Mouse (Mus musculus) forelimb bud, embryonic 11.5 days (tissue): ENCODE results near the gene Npdc1.
"Not testable (repeated sequence)": the region's sequence is repeated elsewhere in the genome, so short reads cannot be mapped to it uniquely, and the experiment has no call there.

ENCODE experiments used
- DNase-seq: peaks from one replicate; pipeline ENCODE4 v3.0.0-alpha.2; 2012; ENCODE audit warnings: low read depth, low spot score

Npdc1 gene

GRCm38 (mm10) chr2:25395721-25396596, 3.2 kb upstream of the Npdc1 start, which contains the start of gene Entpd2:
Gene Entpd2, plus strand, starts transcription at chr2:25395874.
- no peak for DNase-seq

DNA sequence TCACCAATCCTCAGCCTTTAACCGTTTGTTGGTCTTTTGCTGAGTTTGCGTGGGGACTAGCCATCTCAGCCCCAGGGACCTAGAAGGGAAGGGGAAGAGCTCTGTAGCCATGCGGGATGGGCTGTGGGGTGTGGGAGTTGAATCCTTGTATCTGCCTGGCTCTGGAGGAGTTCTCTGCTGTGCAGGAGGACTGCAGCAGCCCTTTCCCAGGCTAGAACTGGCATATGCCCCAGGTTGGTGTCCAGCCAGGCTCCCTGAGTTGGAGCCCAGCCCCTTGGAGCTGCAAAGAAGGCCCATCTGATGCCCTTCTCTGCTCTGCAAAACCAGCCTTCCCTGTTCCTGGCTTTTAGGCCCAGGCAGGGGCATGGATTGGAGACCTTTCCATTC, 2.6 kb upstream of the Npdc1 start:
- no peak for DNase-seq

DNA sequence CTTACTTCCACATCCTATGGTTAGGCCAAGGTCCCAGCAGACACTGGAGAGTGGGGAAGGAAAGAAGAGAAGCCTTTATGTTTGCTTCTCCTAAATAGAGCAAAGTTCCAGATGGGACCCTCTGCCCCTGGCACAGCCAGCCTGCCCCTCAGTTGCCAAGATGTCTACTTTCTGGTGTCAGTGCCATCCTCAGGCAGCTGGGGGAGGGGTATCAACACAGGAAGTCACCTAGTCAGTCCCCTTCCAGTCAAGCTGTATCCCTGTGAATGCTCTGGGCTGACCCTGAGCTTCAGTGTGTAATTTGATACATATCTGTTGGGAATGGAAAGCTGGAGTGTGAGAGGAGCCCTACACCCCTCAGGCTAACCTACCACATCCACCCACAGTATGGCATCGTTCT, 2.1 kb upstream of the Npdc1 start:
- no peak for DNase-seq

DNA sequence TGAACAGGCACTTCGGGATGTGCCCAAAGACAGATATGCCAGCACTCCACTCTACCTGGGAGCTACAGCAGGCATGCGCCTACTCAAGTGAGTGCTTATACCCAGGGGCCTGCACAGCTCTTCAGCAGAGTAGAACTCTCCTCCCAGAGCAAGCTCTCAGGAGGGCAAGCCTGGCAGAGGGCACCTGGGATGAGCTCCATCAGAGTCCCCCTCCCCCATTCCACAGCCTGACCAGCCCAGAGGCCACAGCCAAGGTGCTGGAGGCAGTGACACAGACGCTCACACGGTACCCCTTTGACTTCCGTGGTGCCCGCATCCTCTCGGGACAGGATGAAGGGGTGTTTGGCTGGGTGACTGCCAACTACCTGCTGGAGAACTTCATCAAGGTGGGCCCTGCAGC, 1.1 kb upstream of the Npdc1 start:
- DNase-seq = no peak

- DNase-seq = no peak
Measured at GRCm38 (mm10) chr2:25400291-25400690, 1.1 kb downstream of the Npdc1 start.

DNA sequence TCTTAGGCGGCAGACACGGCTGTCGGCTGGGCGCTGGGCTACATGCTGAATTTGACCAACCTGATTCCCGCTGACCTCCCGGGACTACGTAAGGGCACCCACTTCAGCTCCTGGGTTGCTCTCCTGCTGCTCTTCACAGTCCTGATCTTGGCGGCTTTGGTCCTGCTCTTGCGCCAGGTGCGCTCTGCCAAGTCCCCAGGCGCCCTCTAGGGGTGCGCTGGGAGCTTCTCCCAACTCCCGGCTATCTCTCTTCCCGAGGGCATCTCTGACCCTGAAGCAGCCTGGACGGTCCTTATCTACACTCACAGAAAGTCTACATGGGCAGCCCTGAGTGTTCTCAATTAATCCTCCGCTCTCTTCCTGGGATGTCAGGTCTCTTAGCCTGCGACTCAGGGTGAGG, 1.6 kb downstream of the Npdc1 start:
- peak; percentile 16 for DNase-seq

DNA sequence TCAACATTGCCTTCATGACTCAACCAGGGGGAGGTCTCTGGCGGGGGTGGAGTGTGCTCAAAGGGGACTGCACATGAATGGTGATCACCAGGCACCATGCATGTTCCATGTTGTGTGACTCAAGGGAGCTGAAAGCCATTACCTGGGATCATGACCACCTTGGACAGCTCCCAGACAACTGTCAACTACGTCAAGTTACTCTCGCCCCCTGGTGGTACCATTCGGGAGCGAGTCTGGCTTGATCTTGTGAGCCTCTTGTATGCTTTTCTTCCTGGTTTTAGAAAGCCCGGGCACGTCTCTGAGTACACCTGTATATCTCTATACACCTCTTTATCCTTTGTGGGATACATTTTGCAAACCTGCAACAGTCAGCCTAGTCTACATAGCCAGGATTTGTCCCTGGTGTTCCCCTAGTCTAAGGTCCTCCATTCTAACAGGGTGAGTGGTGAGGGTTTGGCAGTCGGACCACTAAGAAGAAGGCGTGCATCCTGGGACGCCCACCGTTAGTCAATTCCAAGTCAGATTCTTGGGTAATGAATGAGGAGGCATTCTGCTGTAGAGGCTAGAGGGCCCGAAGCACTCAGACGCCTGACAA, 3.3 kb downstream of the Npdc1 start:
- peak; percentile 92 for DNase-seq

DNA sequence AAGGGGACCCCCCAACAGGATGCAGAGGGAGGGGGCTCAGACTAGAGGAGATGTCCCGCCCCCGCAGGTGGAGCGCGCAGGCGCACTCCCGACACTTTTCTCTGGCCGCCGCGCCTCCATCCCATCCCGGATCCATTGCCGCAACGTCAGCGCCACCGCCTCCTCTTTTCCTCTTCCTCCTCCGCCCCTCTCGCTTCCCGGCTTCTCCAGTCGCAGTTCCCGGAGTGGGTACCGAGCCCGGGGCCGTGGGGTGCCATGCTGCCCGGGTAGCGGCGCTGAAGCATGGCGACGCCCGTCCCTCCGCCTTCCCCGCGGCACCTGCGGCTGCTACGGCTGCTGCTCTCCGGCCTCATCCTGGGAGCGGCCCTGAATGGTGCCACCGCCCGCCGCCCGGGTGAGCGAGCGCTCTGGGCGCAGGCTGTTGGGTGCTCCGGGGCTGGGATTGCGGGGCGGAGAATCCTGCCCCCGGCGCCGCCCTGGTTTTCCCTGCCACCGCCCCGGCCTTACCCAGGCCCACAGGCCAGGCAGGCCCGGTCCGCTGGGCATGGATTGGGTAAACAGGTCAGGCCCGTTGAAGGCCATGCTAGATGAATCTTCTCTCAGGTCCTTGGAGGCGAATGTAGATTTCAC, 3.9 kb downstream of the Npdc1 start:
- no peak for DNase-seq

DNA sequence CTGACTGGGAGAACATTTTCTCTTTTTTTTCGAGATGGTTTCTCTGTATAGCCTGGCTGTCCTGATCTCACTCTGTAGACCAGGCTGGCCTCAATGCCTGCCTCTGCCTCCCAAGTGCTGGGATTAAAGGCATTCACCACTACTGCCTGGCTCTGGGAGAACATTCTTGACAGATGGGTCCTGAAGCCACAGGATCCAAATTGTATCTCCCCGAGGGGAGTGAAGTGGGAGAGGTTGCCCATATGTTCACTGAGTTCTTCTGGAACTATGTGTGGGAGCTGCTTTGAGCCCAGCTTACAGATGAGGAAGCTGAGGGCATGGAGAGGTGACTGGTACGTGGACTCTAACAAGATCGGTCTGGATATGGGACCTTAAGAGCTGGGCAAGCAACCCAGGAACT, 4.8 kb downstream of the Npdc1 start:
- DNase-seq = no peak

DNA sequence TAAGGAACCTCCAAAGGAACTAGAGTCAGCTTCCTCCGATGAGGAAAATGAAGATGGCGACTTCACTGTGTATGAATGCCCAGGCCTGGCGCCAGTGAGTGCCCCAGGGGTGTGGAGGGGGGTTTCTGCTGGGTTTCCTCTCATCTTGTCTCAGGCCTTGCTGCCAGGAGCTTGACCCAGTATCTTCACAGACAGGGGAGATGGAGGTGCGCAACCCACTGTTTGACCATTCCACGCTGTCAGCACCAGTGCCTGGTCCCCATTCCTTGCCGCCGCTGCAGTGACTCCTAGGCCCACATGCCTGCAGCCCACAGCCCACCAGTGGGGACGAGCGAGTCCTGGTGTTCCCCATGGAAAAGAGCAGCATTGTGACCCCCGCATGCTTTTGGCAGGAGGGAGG, 9.8 kb downstream of the Npdc1 start:
- no peak for DNase-seq

GRCm38 (mm10) chr2:25413436-25413835, 14.3 kb downstream of the Npdc1 start:
- not testable (repeated sequence) for DNase-seq

DNA sequence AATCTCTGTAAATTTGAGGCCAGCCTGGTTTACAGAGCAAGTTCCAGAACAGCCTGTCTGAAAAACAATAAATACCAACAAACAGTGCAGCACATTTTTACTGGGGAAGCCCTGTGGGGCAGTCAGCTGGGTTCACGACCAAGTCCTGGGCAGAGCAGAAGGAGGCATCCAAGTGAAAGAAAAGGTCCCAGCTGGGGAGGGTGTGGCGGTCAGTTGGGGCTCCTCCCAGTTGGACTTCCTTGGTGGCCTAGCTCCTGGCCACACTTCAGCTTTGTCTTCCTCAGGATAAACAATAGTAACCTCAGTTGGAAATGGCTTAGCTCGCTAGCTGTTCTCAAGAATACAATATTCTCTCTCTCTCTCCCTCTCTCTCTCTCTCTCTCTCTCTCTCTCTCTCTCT, 18.3 kb downstream of the Npdc1 start:
- DNase-seq = no peak

DNA sequence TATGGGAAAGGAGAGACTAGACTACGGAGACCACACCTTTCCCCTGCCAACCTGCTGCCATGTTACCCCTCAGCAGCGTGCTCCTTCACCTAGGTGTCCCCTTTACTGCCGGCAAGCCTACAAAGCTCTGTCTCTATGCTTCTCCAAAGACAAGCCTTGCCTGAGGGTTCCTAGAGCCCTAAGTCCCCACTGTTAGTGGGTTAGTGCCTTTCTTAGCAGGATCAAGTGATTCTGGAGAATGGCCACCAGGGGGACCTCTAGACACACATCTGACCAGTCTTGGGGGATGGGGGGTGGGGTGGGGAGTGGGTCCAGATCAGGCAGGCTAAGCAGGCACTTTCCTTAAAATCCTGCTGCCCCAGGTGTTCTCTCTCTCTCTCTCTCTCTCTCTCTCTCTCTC, 22.7 kb downstream of the Npdc1 start:
- DNase-seq = peak; percentile 80

DNA sequence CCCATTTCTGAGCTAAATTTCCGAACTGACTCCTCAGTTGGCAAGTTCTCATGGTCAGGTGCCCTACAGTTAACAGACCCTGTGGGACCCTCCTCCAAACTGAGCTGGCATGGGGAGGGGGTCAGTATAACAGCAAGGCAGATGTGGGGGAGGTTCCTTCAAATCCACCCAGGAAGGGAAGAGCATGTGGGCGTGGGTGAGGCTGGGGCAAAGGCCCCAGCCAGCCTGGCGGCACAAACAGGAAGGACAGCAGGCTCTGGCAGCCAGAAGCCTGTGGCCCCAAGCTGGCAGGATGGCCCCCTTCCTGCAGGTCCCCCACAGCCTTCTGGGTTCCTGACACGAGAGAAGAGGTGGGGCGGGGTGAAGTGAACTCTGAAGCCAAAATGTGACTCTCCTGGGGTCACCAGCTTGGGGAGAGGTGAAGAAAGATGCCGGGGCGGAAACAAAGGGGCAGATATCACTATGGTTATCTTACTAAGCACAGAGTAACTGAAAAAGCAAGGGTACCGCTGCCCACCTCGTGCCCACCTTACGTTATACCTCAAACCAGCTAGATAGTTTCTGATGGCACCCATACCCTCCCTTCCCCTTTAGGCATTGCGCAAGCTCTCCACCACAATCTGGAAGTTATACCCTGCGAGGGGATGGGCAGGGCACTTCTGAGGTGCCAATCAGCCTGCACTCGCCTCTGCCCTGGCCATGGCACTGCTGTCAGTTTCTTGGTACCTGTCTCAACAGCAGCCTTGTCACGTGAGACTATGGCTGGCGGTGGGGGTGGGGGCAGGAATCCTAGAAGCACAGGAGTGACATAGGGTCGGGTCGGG, 23.6 kb downstream of the Npdc1 start, which contains the start of gene Fut7:
Fut7 (plus strand) TSS at position 681 of the 824 bp plus-strand sequence.
- DNase-seq = no peak

DNA sequence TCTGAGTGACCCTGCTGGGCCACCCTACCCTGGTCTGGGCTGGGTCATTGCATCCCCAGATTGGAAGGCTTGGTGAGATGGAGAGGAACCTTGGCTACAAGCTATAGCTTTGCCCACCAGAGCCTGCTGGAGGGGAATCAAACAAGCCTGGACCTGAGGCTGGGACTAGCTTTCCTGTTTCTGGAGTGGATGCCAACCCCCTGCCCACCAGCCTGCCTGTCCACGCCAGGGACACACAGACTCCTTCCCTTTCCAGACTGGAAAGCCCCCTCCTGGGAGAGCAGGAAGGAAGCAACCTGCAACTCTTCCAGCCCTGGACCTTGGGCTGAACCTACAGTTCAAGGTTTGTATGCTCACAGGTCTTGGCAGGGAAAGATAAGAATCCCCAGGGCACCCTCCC, 24.5 kb downstream of the Npdc1 start:
- no peak for DNase-seq

GRCm38 (mm10) chr2:25425481-25425880, 26.3 kb downstream of the Npdc1 start:
- DNase-seq = no peak

- DNase-seq = peak; percentile 63
Measured at GRCm38 (mm10) chr2:25426721-25427191, 27.6 kb downstream of the Npdc1 start.

GRCm38 (mm10) chr2:25427256-25427655, 28.1 kb downstream of the Npdc1 start:
- DNase-seq = no peak

DNA sequence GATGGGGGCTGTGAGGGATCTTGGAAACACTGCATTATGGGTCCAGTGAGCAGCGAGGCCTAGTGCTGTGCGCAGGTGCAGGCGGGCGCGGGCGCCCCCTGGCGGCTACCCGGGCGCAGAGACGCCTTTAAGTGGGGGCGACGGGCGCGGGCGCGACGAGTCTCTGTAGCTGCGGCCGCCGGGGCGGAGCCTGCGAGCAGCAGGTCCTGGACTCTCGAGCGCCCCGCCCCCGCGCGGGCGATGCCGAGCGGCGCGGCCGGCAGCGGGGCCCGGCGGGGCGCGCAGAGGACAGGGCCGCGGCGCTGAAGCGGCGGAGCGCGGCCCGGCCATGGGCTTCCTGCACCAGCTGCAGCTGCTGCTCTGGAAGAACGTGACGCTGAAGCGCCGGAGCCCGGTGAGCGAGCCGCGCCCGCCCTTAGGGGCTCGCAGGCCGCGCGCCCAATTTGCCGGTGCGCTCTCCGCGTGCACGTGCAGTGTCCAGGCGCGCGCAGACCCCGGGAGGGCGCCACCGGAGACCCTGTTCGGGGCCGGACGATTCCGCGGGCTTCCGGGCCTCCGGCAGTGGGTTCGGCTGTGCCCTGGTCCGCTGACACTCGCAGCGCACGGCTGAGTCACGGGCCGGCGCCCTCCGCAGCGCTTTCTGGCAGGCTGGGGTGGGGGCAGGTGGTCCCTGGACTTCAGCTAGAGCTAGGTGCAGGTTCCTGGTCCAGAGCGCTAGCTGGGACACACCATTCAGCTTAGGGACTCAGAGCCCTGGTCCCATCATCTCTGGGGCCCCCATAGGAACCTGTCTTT, 29.5 kb downstream of the Npdc1 start, which contains the start of gene Abca2:
Abca2 (plus strand) TSS at position 262 of the 795 bp plus-strand sequence.
- peak; percentile 89 for DNase-seq

GRCm38 (mm10) chr2:25429435-25430180, 30.5 kb downstream of the Npdc1 start:
- DNase-seq = no peak
